Mouse (Mus musculus): ENCODE measurements around the gene Gja10.

Gja10 gene

GRCm38 (mm10) chr4:32560724-32561554 is 41.6 kb downstream of the Gja10 start:
- no peak for DNase-seq (ENCODE audit: low spot score in 2 of 2)

GRCm38 (mm10) chr4:32560246-32560645 is 42.3 kb downstream of the Gja10 start:
- no peak for DNase-seq (ENCODE audit: low spot score in 2 of 2)

GRCm38 (mm10) chr4:32555506-32555905 is 47.1 kb downstream of the Gja10 start:
- no peak for DNase-seq (ENCODE audit: low spot score in 2 of 2)

GRCm38 (mm10) chr4:32551337-32551736 is 51.2 kb downstream of the Gja10 start:
- DNase-seq (ENCODE audit: low spot score in 2 of 2), result no peak

GRCm38 (mm10) chr4:32549150-32549549 is 53.4 kb downstream of the Gja10 start:
- no peak for DNase-seq (ENCODE audit: low spot score in 2 of 2)
